Mouse (Mus musculus) gastrocnemius, postnatal 14 days (tissue): Measurements from ENCODE around the gene Tmcc2. TPM values are rescaled to one million over a fixed set of nuclear protein-coding genes. Genes with fewer than 3 reads are reported as not detected.

Source experiments
- total RNA-seq, 2 experiments: library from RNA; stranded (reverse); gene quantifications; 2 replicates each; pipeline ENCODE4 v1.2.3; 2021

The Tmcc2 gene
- total RNA-seq, 2 experiments from 2014 or later, result 19.4 to 22.9 TPM

Other genes starting within 250 kb of the Tmcc2 start
- not detected for gene Lemd1, start 199.8 kb downstream of the Tmcc2 start, total RNA-seq
- not detected for gene AC124108.1, start 199.8 kb downstream of the Tmcc2 start, total RNA-seq
- not detected for gene Gm10188, start 161.5 kb downstream of the Tmcc2 start, total RNA-seq
- gene Klhdc8a, start 92.7 kb downstream of the Tmcc2 start, total RNA-seq, result under 1 TPM; 0.39 to 0.42 TPM
- 1 to 10 TPM; 1.1 to 1.5 TPM for gene Nuak2, start 75.2 kb downstream of the Tmcc2 start, total RNA-seq
- 10 to 100 TPM; 12.2 to 13.8 TPM for gene Dstyk, start 26.3 kb upstream of the Tmcc2 start, total RNA-seq
- gene Rbbp5, start 86.1 kb upstream of the Tmcc2 start, total RNA-seq, result 10 to 100 TPM; 17.1 to 17.4 TPM
- 1 to 10 TPM in 1 of 2 experiments, under 1 TPM in 1; 0.84 to 1.0 TPM for gene Tmem81, start 114.9 kb upstream of the Tmcc2 start, total RNA-seq
- gene Cntn2, start 152.0 kb upstream of the Tmcc2 start, total RNA-seq, result under 1 TPM; 0.04 to 0.18 TPM